9 mouse cellular contexts compared by ENCODE assay signal in the genomic region with DNA sequence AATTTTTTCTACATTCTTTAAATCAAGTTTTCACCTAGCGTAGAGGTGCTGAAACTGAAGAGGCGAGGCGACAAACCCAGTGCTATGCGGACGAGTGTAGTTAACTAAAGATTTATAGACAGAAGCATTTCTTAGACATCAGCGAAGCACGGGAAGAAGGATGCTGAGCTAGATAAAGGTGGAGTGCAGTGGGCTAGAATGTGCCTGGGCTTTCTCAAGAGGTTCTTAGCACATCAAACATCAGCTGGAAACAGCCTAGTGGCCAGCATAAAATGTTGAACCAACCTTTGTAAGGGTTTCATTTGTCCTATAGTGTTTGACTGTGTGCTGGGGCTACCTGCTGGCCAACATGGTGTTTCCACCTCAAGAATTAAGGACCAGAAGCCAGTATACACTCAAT. TPM values are rescaled to one million over a fixed set of nuclear protein-coding genes. Genes with fewer than 3 reads are reported as not detected.
A peak's percentile ranks its signal among the peaks of the same experiment; 100 is the strongest.
DNase-seq lines count a peak whose midpoint lies in the region; ATAC-seq lines count a peak whose summit lies in the region.
"Had no signal": no experiment of that assay in that cellular context is flagged by ENCODE, and none has a peak within 500 bp of the region (broad histone marks: within the 10 kb centered on the region; RNA-seq: fewer than 3 reads in every experiment).

A gene (plus strand): TSS at position 301 of the 400 bp plus-strand sequence.

- H3K27me3 ChIP-seq in heart, embryonic 15.5 days, result no peaks in the 10 kb centered on the region

- H3K27ac ChIP-seq in heart, embryonic 15.5 days, result no peak within 1 kb of the TSS

- no peak for ATAC-seq in heart, embryonic 15.5 days (replicated peaks; ENCODE audit: insufficient number of reproducible peaks, insufficient read depth, low FRiP score, low read depth)

- H3K4me1 ChIP-seq in heart, embryonic 15.5 days (replicated peaks), result 0 out of 2 replicates have a peak, but pooled peaks cover 5% of the 10 kb centered on the region

- peak within 1 kb of the TSS; percentile 95 for H3K4me2 ChIP-seq in heart, embryonic 15.5 days

- H3K9ac ChIP-seq in heart, embryonic 15.5 days, result no peak within 1 kb of the TSS

- intact Hi-C loops in left cerebral cortex, postnatal 4 days (cut with DNase I), result no loop called here

- DNase-seq in heart, adult 9 months (ENCODE audit: low spot score in 2 of 2), result no peak
- DNase-seq in urinary bladder, adult 2 months (ENCODE audit: low spot score), result no peak
- DNase-seq in urinary bladder, postnatal 36 days (ENCODE audit: low spot score in 2 of 2), result no peak
- DNase-seq in left cerebral cortex, postnatal 4 days, result no peak
- DNase-seq in embryo, embryonic 11 days, result no peak
- no peak for DNase-seq in spleen, adult 18-20 months
- no peak for DNase-seq in cerebellum, postnatal 10 days
- DNase-seq: kidney, adult 8-10 months had no signal

- 86% methylated on average over 7 of the region's 7 CpGs for WGBS in heart, embryonic 15.5 days

- peak within 1 kb of the TSS; percentile 71 for H3K4me3 ChIP-seq in heart, embryonic 15.5 days

- H3K9me3 ChIP-seq in heart, embryonic 15.5 days (replicated peaks), result no peaks in the 10 kb centered on the region

- no peaks in the 10 kb centered on the region for H3K36me3 ChIP-seq in heart, embryonic 15.5 days

RNA-seq across cellular contexts. Expression of the gene that starts here (rescaled TPM):
- 32.4 and 40.4 TPM in 2 replicates for polyA plus RNA-seq in heart, embryonic 15.5 days (2015; fragmentation: Nextera tagmentation; extraction: Ambion mirVana)
- polyA plus RNA-seq in urinary bladder, adult 2 months (2012; rRNA removed), result 22.6 and 32.3 TPM in 2 replicates
- total RNA-seq in left cerebral cortex, postnatal 4 days (2021), result 100 to 1,000 TPM; 218 to 227 TPM
